Mouse (Mus musculus) lung, embryonic 15.5 days (tissue): ENCODE data around the gene Actr6. TPM values are rescaled to one million over a fixed set of nuclear protein-coding genes. Genes with fewer than 3 reads are reported as not detected.
A peak's percentile ranks its signal among the peaks of the same experiment; 100 is the strongest.
"Not testable (repeated sequence)": the region's sequence is repeated elsewhere in the genome, so short reads cannot be mapped to it uniquely, and the experiment has no call there.

Experiments
- ATAC-seq: fragments of 200-750 bp; cut with Nextera tagmentation; 2 replicates; pipeline ENCODE4 v1.8.0; 2017; ENCODE audit warnings: moderate number of reproducible peaks, borderline replicate concordance; ENCODE audit not compliant: low FRiP score, low TSS enrichment; ENCODE audit errors: extremely low read depth
- H3K27ac ChIP-seq: fragments of 300-500 bp; sonication (generic); 2 replicates; pipeline ENCODE4 v1.5.1; 2015; ENCODE audit warnings: moderate library complexity, mild to moderate bottlenecking, inconsistent platforms
- H3K27me3 ChIP-seq: fragments of 300-500 bp; sonication (generic); 2 replicates; pipeline ENCODE4 v1.6.1; 2015; ENCODE audit warnings: inconsistent platforms
- H3K36me3 ChIP-seq: fragments of 300-500 bp; sonication (generic); 2 replicates; pipeline ENCODE4 v1.6.1; 2015; ENCODE audit warnings: inconsistent platforms
- H3K4me1 ChIP-seq: fragments of 300-500 bp; sonication (generic); 2 replicates; pipeline ENCODE4 v1.6.1; 2015; ENCODE audit warnings: inconsistent platforms
- H3K4me2 ChIP-seq: fragments of 300-500 bp; sonication (generic); 2 replicates; pipeline ENCODE4 v1.6.1; 2015; ENCODE audit warnings: inconsistent platforms, mild to moderate bottlenecking, moderate library complexity
- H3K4me3 ChIP-seq: fragments of 300-500 bp; sonication (generic); 2 replicates; pipeline ENCODE4 v1.5.1; 2015; ENCODE audit warnings: mild to moderate bottlenecking, inconsistent platforms
- H3K9ac ChIP-seq: fragments of 300-500 bp; sonication (generic); 2 replicates; pipeline ENCODE4 v1.6.1; 2015; ENCODE audit warnings: inconsistent platforms
- H3K9me3 ChIP-seq: fragments of 300-500 bp; sonication (generic); 2 replicates; pipeline ENCODE4 v1.6.1; 2016; ENCODE audit warnings: inconsistent platforms
- WGBS: fragments of 180-500 bp; shearing (Covaris S2); methylation state at CpG from one replicate; pipeline ENCODE4 v1.1.7; 2015; 5-methylcytosine and 5-hydroxymethylcytosine counted together
- polyA plus RNA-seq: library from polyadenylated mRNA; unstranded; fragments of >200 nt; fragmentation: Nextera tagmentation; extraction: Ambion mirVana; gene quantifications from 2 replicates; pipeline ENCODE4 v1.2.1, GENCODE M21; 2015

Gene Actr6
- polyA plus RNA-seq, 1 experiment from 2014 or later, result 31.7 TPM

DNA sequence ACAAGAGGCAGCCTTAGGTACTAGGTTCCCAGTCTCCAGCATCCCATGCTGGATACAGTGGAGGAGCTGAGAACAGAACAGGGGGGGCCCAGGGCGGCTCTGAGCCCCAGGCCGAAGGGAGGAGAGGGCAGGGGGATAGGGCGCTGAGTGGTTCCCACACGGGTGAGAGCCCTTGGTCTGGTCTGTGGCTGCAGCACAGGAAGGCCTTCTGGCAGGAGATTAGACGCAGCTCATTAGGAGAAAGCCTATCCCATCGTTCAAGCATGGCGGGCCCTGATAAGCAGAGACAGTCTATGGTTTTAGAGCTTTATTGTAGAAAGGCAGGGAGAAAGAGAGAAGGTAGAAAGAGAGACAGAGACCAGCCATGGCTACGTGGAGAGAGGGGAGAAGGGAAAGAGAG lies 42.1 kb downstream of the Actr6 start:
- no peaks in the 10 kb centered on the region for H3K36me3 ChIP-seq
- H3K4me3 ChIP-seq, result no peak overlapping the region
- no peaks in the 10 kb centered on the region for H3K27me3 ChIP-seq
- no peak for ATAC-seq
- WGBS, result 59% methylated on average over 8 of the region's 8 CpGs
- H3K9me3 ChIP-seq, result no peaks in the 10 kb centered on the region
- H3K27ac ChIP-seq, result no peak overlapping the region
- H3K4me2 ChIP-seq, result no peak overlapping the region
- peaks cover 4% of the 10 kb centered on the region for H3K4me1 ChIP-seq
- H3K9ac ChIP-seq, result no peak overlapping the region

DNA sequence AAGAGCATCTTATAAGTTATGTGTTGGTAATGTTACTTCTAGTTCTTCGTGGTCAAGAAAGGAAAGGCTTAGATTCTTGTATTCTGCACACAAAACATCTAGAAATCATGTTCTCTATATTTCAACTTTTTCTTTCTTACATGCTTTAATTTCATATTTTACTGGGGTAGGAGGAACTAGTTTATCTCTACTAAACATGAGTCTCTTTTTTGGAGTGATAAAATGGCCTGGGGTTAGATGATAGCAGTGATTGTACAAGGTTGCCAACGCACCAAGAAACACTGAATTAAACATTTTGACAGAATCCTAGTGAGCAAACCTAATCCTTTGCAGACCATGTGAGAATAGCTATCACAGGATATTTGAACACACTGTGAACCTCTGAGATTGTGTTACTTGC lies 44.6 kb downstream of the Actr6 start:
- Histone ChIP-seq H3K4me3 (no peak overlapping the region), H3K4me1 (peaks cover 10% of the 10 kb centered on the region), H3K27me3 (no peaks in the 10 kb centered on the region), H3K9ac (no peak overlapping the region), H3K4me2 (no peak overlapping the region), H3K9me3 (no peaks in the 10 kb centered on the region), H3K36me3 (no peaks in the 10 kb centered on the region), H3K27ac (no peak overlapping the region)
- no peak for ATAC-seq
- 71% methylated on average over 2 of the region's 2 CpGs for WGBS

DNA sequence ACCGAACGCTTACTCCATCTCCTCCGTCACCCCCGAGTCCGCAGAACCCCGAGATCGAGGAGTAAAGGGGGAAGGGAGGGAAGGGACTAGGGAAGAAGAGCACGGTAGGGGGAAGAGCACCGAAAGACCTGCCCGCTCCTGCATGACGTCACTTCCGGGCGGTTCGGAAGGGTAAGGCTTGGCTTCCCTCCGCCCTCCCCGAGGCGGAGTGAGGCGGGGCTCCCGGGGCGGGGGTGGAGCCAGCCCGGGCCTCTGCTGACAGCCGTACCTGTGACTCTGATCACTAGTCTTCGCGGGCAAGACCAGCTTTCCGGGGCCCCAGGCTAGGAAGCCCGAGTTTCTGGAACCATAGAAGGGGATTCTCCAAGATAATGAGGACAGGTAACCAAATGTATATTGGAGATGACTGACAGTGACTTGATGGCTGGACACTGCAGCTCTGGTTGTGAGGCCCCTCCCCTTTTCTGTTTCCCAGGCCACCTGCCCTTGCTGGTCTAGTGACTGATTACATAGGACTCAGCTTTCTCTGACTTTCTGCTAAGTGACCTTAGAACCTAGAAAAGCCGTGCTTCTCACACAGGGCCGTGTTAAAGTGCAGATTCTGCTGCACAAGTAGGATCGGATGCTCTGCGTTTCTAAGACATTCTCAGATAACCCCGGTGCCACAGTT lies 45.8 kb downstream of the Actr6 start, which contains the start of gene Scyl2:
Gene Scyl2, minus strand, starts transcription at position 147 of the 670 bp plus-strand sequence.
- no peaks in the 10 kb centered on the region for H3K27me3 ChIP-seq
- peaks cover 10% of the 10 kb centered on the region for H3K4me1 ChIP-seq
- 3% methylated on average over 31 of the region's 31 CpGs for WGBS
- peak within 1 kb of the TSS; percentile 92 for H3K9ac ChIP-seq
- peak within 1 kb of the TSS; percentile 81 for H3K4me2 ChIP-seq
- H3K9me3 ChIP-seq, result no peaks in the 10 kb centered on the region
- no peaks in the 10 kb centered on the region for H3K36me3 ChIP-seq
- H3K27ac ChIP-seq, result peak within 1 kb of the TSS; percentile 57
- ATAC-seq, result peak; percentile 99
- peak within 1 kb of the TSS; percentile 83 for H3K4me3 ChIP-seq

DNA sequence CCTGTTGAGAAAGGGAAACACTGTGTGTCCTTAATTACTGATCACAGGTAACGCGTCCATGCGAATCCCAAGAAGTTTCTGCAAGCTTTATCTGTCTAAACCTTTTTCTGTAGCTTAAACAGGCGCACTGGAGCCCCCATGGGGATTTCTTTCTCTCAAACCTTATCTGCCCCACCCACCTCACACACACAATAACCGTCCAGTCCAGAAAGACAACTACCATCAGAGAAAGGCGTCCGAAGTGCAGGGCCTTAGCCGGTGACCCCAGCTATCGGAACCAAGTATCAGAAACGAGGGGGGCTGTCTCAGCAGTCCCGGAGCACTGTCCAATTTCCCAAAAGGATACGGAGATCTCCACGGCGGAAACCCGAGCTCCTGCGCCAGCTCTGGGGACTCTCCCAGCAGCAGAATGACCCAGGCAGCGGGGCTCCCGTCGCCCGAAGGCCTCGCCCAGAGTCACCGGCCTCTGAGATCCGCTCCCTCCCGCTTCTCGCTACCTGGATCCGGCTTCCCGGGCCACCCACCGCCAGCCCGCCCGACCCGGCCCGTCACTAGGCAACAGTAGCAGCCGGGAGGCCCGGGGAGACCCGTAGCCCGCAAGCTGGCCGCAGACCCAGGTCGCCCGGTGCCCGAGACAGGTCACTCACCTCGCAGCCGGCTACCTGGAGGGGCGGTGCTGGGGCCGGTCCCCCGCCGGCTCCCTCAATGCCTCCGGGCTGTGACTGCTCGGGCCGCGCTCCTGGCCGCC lies 46.5 kb downstream of the Actr6 start:
- under 1% methylated on average over 47 of the region's 51 CpGs for WGBS
- Histone ChIP-seq H3K4me1 (peaks cover 10% of the 10 kb centered on the region), H3K9ac (peak overlapping the region; percentile 92), H3K36me3 (no peaks in the 10 kb centered on the region), H3K9me3 (no peaks in the 10 kb centered on the region), H3K4me2 (peak overlapping the region; percentile 81), H3K4me3 (peak overlapping the region; percentile 83), H3K27me3 (no peaks in the 10 kb centered on the region), H3K27ac (peak overlapping the region; percentile 57)
- peak; percentile 68 for ATAC-seq

DNA sequence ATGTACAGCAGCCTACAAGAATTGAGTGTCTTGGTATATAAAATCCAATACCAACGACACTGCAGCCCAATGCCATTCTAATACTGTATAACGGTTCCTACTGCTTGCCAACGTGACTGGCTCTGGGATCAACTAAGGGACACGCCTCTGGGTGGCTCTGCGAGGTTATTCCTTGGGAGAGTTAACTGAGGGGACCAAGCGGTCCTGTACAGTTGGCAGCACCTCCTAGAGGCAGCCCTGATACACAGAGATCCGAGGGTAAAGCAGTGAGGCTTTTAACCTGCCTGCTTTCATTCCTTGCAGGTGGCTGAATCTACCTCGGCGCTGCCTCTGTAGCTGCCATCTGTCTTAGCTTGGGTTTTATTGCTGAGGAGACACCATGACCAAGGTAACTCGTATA lies 49.1 kb downstream of the Actr6 start:
- H3K27ac ChIP-seq, result no peak overlapping the region
- ATAC-seq, result no peak
- H3K27me3 ChIP-seq, result no peaks in the 10 kb centered on the region
- H3K4me1 ChIP-seq, result peaks cover 10% of the 10 kb centered on the region
- WGBS, result 73% methylated on average over 10 of the region's 10 CpGs
- H3K9ac ChIP-seq, result no peak overlapping the region
- H3K4me3 ChIP-seq, result no peak overlapping the region
- no peaks in the 10 kb centered on the region for H3K36me3 ChIP-seq
- no peaks in the 10 kb centered on the region for H3K9me3 ChIP-seq
- H3K4me2 ChIP-seq, result no peak overlapping the region

DNA sequence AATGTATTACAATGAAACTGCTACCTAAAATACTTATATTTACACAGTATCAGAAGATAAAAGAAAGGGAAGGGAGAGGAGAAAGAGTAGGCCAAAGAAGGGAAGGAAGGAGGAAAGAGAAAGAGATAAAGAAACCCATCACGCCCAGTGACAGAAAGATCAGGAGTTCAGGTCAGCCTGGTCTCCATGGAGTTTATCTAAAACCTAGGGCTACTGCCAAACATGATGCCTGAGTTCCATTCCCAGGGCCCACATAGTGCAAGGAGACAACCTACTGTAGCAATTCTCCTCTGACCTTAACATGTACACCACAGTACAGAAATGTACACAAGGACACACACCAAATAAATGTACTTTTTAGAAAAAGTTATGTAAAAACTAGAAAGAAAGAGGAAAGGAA lies 49.9 kb downstream of the Actr6 start:
- no peak overlapping the region for H3K9ac ChIP-seq
- no peak overlapping the region for H3K27ac ChIP-seq
- H3K4me2 ChIP-seq, result no peak overlapping the region
- H3K27me3 ChIP-seq, result no peaks in the 10 kb centered on the region
- 76% methylated on average over 1 of the region's 1 CpGs for WGBS
- no peak overlapping the region for H3K4me3 ChIP-seq
- ATAC-seq, result no peak
- H3K9me3 ChIP-seq, result no peaks in the 10 kb centered on the region
- H3K36me3 ChIP-seq, result no peaks in the 10 kb centered on the region
- peaks cover 10% of the 10 kb centered on the region for H3K4me1 ChIP-seq

DNA sequence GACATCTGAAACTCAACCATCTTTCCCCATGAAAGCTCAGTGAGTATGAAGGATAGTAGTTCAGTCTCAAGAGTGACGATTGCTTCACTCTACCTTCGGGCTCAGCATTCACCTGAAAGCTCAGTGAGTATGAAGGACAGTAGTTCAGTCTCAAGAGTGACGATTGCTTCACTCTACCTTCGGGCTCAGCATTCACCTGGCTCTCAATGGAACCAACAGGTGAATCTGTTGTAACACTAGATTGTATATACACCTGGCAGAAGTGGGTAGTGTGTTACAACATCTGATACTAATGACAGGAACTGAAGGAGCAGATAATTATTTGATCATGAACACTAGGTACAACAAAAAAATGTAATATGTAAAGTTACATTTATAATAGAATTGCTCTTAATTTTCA lies 50.4 kb downstream of the Actr6 start:
- no peak overlapping the region for H3K27ac ChIP-seq
- peaks cover 10% of the 10 kb centered on the region for H3K4me1 ChIP-seq
- H3K36me3 ChIP-seq, result no peaks in the 10 kb centered on the region
- 87% methylated on average over 4 of the region's 4 CpGs for WGBS
- no peak overlapping the region for H3K4me2 ChIP-seq
- no peaks in the 10 kb centered on the region for H3K27me3 ChIP-seq
- H3K4me3 ChIP-seq, result no peak overlapping the region
- ATAC-seq, result no peak
- H3K9me3 ChIP-seq, result no peaks in the 10 kb centered on the region
- H3K9ac ChIP-seq, result no peak overlapping the region

DNA sequence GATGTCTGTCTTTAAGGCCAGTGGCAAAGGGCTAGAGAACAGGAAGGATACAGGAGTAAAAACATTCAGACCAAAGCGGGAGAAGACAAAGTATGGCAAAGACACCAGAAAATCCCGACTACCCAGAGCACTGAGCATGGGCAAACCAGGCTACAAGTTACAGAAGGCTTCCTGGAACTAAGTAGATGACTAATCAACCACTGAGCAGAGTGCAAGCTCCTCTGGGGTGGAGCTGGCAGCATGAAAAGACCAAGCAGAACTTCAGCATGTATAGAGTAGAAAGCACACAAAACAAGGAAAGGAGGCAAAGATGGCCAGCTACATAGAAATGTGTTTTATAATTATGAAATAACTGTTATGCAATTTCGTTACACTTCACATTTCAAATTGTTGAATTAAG lies 51.6 kb downstream of the Actr6 start:
- Histone ChIP-seq H3K27me3 (no peaks in the 10 kb centered on the region), H3K9ac (no peak overlapping the region), H3K4me2 (no peak overlapping the region), H3K9me3 (no peaks in the 10 kb centered on the region), H3K4me3 (no peak overlapping the region), H3K36me3 (no peaks in the 10 kb centered on the region), H3K27ac (no peak overlapping the region), H3K4me1 (peaks cover 10% of the 10 kb centered on the region)
- 85% methylated on average over 3 of the region's 3 CpGs for WGBS
- ATAC-seq, result no peak

DNA sequence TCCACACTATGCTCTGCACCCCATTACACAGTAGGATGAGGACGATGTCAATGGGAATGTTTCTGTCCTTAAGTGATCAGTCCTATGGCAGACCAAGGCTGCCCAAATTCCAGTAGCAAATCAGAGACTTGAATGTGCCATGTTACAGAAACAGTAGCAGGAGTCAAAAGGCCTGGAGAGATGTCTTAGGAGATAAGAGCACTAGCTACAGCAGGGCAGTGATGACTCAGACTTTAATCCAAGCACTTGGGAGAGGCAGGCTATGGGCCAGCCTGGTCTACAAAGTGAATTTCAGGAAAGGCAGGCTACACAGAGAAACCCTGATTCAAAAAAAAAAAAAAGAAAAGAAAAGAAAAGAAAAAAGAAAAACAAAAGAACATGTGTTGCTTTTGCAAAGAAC lies 52.6 kb downstream of the Actr6 start:
- H3K4me1 ChIP-seq, result 0 out of 2 replicates have a peak, but pooled peaks cover 2% of the 10 kb centered on the region
- no peak overlapping the region for H3K4me3 ChIP-seq
- WGBS, result 95% methylated on average over 1 of the region's 1 CpGs
- H3K36me3 ChIP-seq, result no peaks in the 10 kb centered on the region
- no peaks in the 10 kb centered on the region for H3K27me3 ChIP-seq
- H3K9me3 ChIP-seq, result no peaks in the 10 kb centered on the region
- H3K9ac ChIP-seq, result no peak overlapping the region
- ATAC-seq, result no peak
- no peak overlapping the region for H3K4me2 ChIP-seq
- H3K27ac ChIP-seq, result no peak overlapping the region

DNA sequence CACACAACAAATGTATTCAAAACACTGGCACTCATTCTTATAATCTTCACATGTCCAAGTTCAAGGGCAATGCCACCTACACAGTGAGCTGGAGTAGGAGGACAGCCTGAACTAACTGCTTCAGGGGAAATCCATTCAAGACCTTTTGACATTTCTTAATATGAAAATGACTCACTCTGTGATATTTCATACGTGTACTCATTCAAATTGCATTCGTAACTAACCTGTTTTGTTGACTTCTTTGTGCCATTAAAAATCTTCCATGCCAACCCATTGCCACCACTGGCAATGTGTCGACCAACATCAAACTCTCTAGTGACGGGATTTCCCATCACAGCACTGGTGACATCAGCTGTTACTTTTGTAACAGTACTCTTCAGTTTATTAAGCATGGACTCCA lies 54.0 kb downstream of the Actr6 start:
- Histone ChIP-seq H3K4me1 (no peaks in the 10 kb centered on the region), H3K27ac (no peak overlapping the region), H3K27me3 (no peaks in the 10 kb centered on the region), H3K9me3 (no peaks in the 10 kb centered on the region), H3K9ac (no peak overlapping the region), H3K4me2 (no peak overlapping the region), H3K36me3 (no peaks in the 10 kb centered on the region), H3K4me3 (no peak overlapping the region)
- 86% methylated on average over 4 of the region's 4 CpGs for WGBS
- no peak for ATAC-seq

DNA sequence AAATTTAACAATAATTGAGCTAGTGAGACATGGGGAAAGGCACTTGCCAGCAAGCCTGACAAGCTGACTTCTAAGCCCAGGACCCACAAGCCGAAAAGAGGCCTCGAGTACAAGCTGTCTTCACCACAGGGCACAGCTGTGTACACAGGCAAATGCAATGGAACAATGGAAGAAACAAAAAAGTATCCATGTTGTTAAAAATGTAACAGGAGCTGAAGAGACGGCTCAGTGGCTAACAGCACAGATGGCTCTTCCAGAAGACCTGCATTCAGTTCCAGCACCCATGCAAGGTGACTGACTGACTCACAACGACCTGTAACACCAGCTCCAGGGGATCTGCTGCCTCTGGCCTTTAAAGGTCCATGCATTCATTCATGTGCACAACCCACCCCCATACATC lies 55.5 kb downstream of the Actr6 start:
- no peak for ATAC-seq
- Histone ChIP-seq H3K4me2 (no peak overlapping the region), H3K4me1 (no peaks in the 10 kb centered on the region), H3K36me3 (no peaks in the 10 kb centered on the region), H3K27ac (no peak overlapping the region), H3K9me3 (no peaks in the 10 kb centered on the region), H3K27me3 (no peaks in the 10 kb centered on the region), H3K9ac (no peak overlapping the region), H3K4me3 (no peak overlapping the region)
- WGBS, result 76% methylated on average over 4 of the region's 4 CpGs

DNA sequence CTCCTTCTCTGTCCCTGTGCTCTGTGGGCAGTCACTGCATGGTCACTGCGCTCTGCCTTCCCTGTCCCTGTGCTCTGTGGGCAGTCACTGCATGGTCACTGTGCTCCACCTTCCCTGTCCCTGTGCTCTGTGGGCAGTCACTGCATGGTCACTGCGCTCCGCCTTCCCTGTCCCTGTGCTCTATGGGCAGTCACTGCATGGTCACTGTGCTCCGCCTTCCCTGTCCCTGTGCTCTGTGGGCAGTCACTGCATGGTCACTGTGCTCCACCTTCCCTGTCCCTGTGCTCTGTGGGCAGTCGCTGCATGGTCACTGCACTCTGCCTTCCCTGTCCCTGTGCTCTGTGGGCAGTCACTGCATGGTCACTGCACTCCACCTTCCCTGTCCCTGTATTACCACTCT lies 61.7 kb downstream of the Actr6 start:
- not testable (repeated sequence) for H3K36me3 ChIP-seq, H3K9me3 ChIP-seq, H3K4me3 ChIP-seq, H3K4me1 ChIP-seq, H3K27ac ChIP-seq, H3K4me2 ChIP-seq, H3K9ac ChIP-seq, ATAC-seq, H3K27me3 ChIP-seq
- 93% methylated on average over 5 of the region's 5 CpGs for WGBS
